Mouse (Mus musculus): ENCODE data around the gene Sugp1. TPM values are rescaled to one million over a fixed set of nuclear protein-coding genes. Genes with fewer than 3 reads are reported as not detected.
A peak's percentile ranks its signal among the peaks of the same experiment; 100 is the strongest.
"Not testable (repeated sequence)": the region's sequence is repeated elsewhere in the genome, so short reads cannot be mapped to it uniquely, and the experiment has no call there.

Gene Sugp1
- total RNA-seq, 2 experiments from 2014 or later: 48.5 to 53.4 TPM

GRCm38 (mm10) chr8:70037994-70038393 is 4.6 kb upstream of the Sugp1 start:
- intact Hi-C loops (cut with DNase I): no loop called here
- no peak for DNase-seq (ENCODE audit: low spot score in 2 of 2)

- no peak for DNase-seq (ENCODE audit: low spot score in 2 of 2)
- intact Hi-C loops (cut with DNase I): no loop called here
These were observed 597 bp upstream of the Sugp1 start for GRCm38 (mm10) chr8:70041885-70042546.

GRCm38 (mm10) chr8:70043996-70044395 is 1.4 kb downstream of the Sugp1 start:
- intact Hi-C loops (cut with DNase I): no loop called here
- no peak for DNase-seq (ENCODE audit: low spot score in 2 of 2)

- intact Hi-C loops (cut with DNase I): no loop called here
- DNase-seq (ENCODE audit: low spot score in 2 of 2): no peak
These were observed 7.0 kb downstream of the Sugp1 start for GRCm38 (mm10) chr8:70049662-70050061.

- intact Hi-C loops (cut with DNase I); DNase-seq (ENCODE audit: low spot score in 2 of 2): not testable (repeated sequence)
These were observed 7.8 kb downstream of the Sugp1 start for GRCm38 (mm10) chr8:70050434-70050833.

- DNase-seq (ENCODE audit: low spot score in 2 of 2): no peak
- intact Hi-C loops (cut with DNase I): no loop called here
These were observed 15.1 kb downstream of the Sugp1 start for GRCm38 (mm10) chr8:70057721-70058120.

- intact Hi-C loops (cut with DNase I): no loop called here
- DNase-seq (ENCODE audit: low spot score in 2 of 2): no peak
These were observed 29.3 kb downstream of the Sugp1 start for GRCm38 (mm10) chr8:70071836-70072440.

GRCm38 (mm10) chr8:70072441-70073069 is 29.9 kb downstream of the Sugp1 start, which contains the start of gene Tm6sf2:
Gene Tm6sf2, plus strand, starts transcription at chr8:70072924.
- intact Hi-C loops (cut with DNase I): no loop called here
- no peak for DNase-seq (ENCODE audit: low spot score in 2 of 2)

GRCm38 (mm10) chr8:70073120-70073519 is 30.5 kb downstream of the Sugp1 start:
- intact Hi-C loops (cut with DNase I): no loop called here

GRCm38 (mm10) chr8:70073682-70074081 is 31.1 kb downstream of the Sugp1 start:
- no peak for DNase-seq (ENCODE audit: low spot score in 2 of 2)
- intact Hi-C loops (cut with DNase I): no loop called here

More at GRCm38 (mm10) chr8:70073120-70073519, 30.5 kb downstream of the Sugp1 start:
- DNase-seq (ENCODE audit: low spot score in 2 of 2): no peak

- no peak for DNase-seq (ENCODE audit: low spot score in 2 of 2)
- intact Hi-C loops (cut with DNase I): no loop called here
These were observed 39.4 kb downstream of the Sugp1 start for GRCm38 (mm10) chr8:70081976-70082375.

- intact Hi-C loops (cut with DNase I): no loop called here
- peak in 1 of 2 experiments; percentile 80 for DNase-seq (ENCODE audit: low spot score in 2 of 2)
These were observed 40.7 kb downstream of the Sugp1 start, which contains the start of gene Hapln4 for GRCm38 (mm10) chr8:70083285-70083684. Gene Hapln4, plus strand, starts transcription at chr8:70083457.

- DNase-seq (ENCODE audit: low spot score in 2 of 2): peak in 1 of 2 experiments; percentile 34
- intact Hi-C loops (cut with DNase I): loop anchor here (2.0 kb wide), 1 partner anchor 38 kb away; no protein-coding TSS in a partner anchor
These were observed 41.8 kb downstream of the Sugp1 start for GRCm38 (mm10) chr8:70084191-70085065.

- DNase-seq (ENCODE audit: low spot score in 2 of 2): no peak
- intact Hi-C loops (cut with DNase I): no loop called here
These were observed 43.5 kb downstream of the Sugp1 start for GRCm38 (mm10) chr8:70086151-70086550.

GRCm38 (mm10) chr8:70087237-70087636 is 44.6 kb downstream of the Sugp1 start:
- intact Hi-C loops (cut with DNase I): no loop called here
- no peak for DNase-seq (ENCODE audit: low spot score in 2 of 2)

- intact Hi-C loops (cut with DNase I): loop anchor here (2.0 kb wide), 2 partner anchors 41 to 79 kb away; no protein-coding TSS in a partner anchor
- peak; percentile 68 to 77 for DNase-seq (ENCODE audit: low spot score in 2 of 2)
These were observed 45.4 kb downstream of the Sugp1 start for GRCm38 (mm10) chr8:70087836-70088650.

GRCm38 (mm10) chr8:70089296-70089960 is 46.8 kb downstream of the Sugp1 start:
- no peak for DNase-seq (ENCODE audit: low spot score in 2 of 2)
- intact Hi-C loops (cut with DNase I): loop anchor here (2.0 kb wide), 2 partner anchors 39 to 77 kb away; no protein-coding TSS in a partner anchor

- intact Hi-C loops (cut with DNase I): no loop called here
- DNase-seq (ENCODE audit: low spot score in 2 of 2): no peak
These were observed 50.2 kb downstream of the Sugp1 start for GRCm38 (mm10) chr8:70092786-70093185.

All from left cerebral cortex, postnatal 36 days (tissue).